Mouse (Mus musculus): Measurements from ENCODE around the gene Napsa. TPM values are rescaled to one million over a fixed set of nuclear protein-coding genes. Genes with fewer than 3 reads are reported as not detected.

Napsa gene
- total RNA-seq (2021) = under 1 TPM in 1 of 2 experiments, not detected in 1; 0.37 TPM
- long read RNA-seq, experiment 1, partial matches to known transcripts = 0 of 2 reads
- long read RNA-seq, experiment 1, other reads (novel, unspliced or antisense) = 2 of 2 reads
- long read RNA-seq, experiment 2 = 0 reads

GRCm38 (mm10) chr7:44572213-44572701 lies at the start of gene Napsa:
Gene Napsa, plus strand, starts transcription at chr7:44572380.
- no peak for DNase-seq (ENCODE audit: low spot score in 2 of 2)

GRCm38 (mm10) chr7:44523056-44523455 lies 49.1 kb upstream of the Napsa start:
- no peak for DNase-seq (ENCODE audit: low spot score in 2 of 2)

GRCm38 (mm10) chr7:44524502-44524901 lies 47.7 kb upstream of the Napsa start, which contains the start of gene Mybpc2:
Gene Mybpc2, minus strand, starts transcription at chr7:44524656.
- no peak for DNase-seq (ENCODE audit: low spot score in 2 of 2)

- DNase-seq (ENCODE audit: low spot score in 2 of 2) = peak in 1 of 2 experiments; percentile 31
These were observed 46.9 kb upstream of the Napsa start for GRCm38 (mm10) chr7:44525126-44525832.

- DNase-seq (ENCODE audit: low spot score in 2 of 2) = no peak
These were observed 45.6 kb upstream of the Napsa start for GRCm38 (mm10) chr7:44526414-44527154.

DNA sequence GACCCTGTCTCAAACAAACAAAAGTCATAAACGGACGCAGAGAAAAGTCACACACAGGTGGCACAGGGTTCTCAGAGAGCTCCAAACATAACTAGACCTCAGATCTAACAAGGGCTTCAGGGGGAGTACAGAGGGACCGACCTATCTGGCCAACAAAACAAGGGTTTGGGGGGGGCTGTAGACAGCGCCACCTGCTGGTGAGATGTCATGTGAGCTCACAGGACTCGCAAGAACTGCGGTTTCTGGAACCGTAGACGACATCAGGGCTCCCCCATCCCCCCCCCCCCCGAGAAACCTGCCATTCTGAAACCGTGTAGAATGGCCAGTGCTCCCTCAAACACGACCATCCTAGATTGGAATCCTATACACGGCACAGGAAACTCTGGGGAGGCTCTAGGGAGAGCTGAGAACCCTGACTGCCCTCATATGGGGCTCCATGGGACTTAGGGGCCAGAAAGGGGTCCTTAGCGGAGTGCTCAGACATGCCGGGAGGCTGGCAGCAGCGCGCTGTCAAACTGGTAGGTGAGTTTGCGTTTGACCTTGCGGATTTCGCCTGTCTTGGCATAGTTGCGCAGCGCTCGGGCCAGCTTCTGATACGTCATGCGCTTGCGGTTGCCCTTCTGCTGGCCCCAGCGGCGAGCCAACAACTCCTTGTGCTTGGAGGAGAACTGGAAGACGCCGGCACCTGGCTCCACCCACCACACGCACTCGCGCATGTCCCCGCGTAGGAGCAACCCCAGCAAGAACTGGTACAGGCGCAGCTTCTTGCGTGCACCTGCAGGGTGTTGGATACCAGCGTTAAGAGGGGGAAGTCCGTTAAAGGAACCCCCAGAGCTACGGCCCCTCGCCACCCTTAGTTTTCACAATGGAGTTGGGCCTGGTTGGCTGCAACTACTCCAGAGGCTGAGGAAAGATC lies 44.4 kb upstream of the Napsa start:
- DNase-seq (ENCODE audit: low spot score in 2 of 2) = peak; percentile 79 to 82

GRCm38 (mm10) chr7:44529518-44529917 lies 42.7 kb upstream of the Napsa start:
- DNase-seq (ENCODE audit: low spot score in 2 of 2) = no peak

DNA sequence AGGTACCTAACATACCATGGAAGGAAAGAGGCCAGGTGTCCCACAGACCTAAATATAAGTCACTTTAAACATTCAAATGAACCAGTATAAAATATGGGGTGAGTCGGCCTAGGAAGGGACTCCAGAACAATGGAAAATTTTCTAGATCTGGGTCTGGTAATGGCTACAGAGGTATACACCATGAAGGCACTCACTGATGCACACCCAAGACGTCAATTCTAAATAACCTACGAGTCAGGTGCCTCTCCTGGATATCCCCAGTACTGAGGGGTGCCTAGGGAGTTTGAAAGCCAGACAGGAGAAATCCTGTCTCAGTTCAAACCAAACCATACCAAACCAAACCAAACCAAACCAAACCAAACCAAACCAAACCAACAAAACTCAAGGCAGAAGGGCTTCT lies 41.7 kb upstream of the Napsa start:
- no peak for DNase-seq (ENCODE audit: low spot score in 2 of 2)

GRCm38 (mm10) chr7:44531207-44531606 lies 41.0 kb upstream of the Napsa start:
- DNase-seq (ENCODE audit: low spot score in 2 of 2) = no peak

- no peak for DNase-seq (ENCODE audit: low spot score in 2 of 2)
These were observed 40.0 kb upstream of the Napsa start, which contains the start of gene Spib for GRCm38 (mm10) chr7:44531946-44532732. Gene Spib, minus strand, starts transcription at chr7:44532071.

DNA sequence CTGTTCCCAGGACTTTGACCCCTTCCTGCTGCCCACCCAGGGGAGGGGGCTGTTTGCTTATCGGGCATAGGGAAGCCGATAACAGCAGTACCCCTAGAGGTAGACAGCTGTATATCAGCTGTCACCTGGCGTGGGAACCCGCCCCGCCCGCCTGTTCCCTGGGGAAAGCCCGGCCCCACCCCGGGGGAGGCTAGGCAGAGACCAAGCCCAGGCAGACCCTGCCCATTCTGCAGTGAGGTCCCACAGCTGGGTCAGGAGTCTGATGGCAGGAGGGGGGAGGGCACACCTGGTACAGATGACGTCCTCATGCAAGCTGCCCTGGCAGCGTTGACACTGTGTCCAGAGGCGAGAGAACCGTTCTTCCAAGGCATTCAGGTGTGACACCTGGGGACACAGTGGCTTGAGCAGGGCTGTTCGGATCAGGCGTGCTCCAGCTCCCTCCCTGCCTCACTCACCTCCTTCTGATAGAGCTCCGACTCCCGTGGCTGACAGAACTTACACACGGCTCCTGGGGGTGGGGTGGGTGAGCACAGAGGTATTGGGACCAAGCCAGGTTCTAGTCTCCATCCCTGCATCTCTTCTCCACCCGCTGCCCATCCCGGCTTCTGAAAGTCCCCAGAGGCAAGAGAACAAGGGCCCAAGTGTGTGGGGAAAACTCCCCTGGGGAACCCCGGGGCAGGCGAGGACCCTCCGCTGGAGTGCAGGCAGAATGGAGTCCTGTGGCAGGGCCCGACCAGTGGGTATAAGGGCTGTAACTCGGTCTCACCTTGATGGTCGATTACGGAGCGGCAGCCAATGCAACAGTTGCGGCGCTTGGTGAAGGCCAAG lies 39.0 kb upstream of the Napsa start:
- no peak for DNase-seq (ENCODE audit: low spot score in 2 of 2)

GRCm38 (mm10) chr7:44533746-44534045 lies 38.5 kb upstream of the Napsa start:
- no peak for DNase-seq (ENCODE audit: low spot score in 2 of 2)

DNA sequence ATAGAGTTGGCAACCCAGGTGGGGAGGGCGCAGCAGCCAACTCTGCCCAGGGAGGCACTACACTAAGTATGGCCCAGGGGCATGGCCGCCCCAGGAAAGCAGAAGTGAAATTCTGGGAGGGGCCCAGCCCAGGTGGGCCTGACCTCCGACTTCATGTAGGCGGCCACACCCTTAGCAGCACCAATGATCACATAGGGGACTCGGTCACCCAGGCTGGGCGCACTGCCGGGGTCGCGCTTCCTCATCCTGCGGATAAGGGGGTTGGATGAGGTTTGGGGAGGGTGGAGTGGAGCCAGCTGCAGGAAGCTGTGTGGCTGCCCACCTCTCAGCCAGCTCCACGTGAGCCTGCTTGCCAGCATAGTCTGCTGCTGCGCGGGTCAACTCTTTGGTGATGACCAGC lies 37.9 kb upstream of the Napsa start:
- no peak for DNase-seq (ENCODE audit: low spot score in 2 of 2)

GRCm38 (mm10) chr7:44534656-44535441 lies 37.3 kb upstream of the Napsa start:
- no peak for DNase-seq (ENCODE audit: low spot score in 2 of 2)

DNA sequence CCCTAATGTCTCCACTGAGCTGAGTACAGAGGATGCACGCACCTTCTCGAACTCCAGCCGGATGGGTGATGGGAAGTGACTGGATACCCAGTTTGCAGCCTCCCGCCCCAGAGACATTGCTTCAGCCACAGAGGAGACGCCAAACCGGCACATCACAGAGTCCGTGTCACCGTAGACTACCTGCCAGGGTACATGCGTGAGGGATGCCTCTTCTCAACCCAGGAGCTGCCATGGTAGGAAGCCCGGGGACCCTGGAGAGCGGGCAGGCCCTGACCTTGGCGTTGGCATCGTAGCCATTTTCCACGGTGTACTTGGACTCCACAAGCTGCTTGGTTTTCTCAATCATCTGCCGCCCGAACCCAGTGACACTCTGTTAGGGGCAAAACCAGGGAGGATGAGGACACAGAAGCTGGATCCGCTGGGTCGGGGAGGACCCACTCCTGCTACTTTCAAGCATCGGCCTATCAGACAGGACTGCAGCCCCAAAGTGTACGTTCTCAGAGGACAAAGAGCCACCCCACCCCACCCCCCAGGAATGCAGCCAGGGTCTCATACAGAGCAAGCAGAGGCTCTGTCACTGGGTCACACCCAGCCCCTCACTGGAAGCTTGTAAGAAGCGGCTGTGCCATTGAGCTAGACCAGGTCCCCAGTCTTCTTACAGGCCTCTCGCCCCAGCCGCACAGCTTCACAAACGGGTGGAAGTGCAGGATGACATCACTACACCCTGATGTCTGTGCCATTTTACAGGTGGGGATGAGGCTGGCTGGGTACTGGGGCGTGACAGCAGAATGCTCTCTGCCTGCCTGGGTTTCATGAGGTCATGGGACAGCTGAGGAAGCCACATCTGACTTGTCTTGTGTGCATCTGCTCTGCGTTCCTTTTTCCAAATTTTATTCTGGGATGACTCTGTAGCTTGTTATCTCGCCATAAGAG lies 36.3 kb upstream of the Napsa start:
- no peak for DNase-seq (ENCODE audit: low spot score in 2 of 2)

- peak; percentile 55 to 68 for DNase-seq (ENCODE audit: low spot score in 2 of 2)
These were observed 35.6 kb upstream of the Napsa start for GRCm38 (mm10) chr7:44536590-44536968.

DNA sequence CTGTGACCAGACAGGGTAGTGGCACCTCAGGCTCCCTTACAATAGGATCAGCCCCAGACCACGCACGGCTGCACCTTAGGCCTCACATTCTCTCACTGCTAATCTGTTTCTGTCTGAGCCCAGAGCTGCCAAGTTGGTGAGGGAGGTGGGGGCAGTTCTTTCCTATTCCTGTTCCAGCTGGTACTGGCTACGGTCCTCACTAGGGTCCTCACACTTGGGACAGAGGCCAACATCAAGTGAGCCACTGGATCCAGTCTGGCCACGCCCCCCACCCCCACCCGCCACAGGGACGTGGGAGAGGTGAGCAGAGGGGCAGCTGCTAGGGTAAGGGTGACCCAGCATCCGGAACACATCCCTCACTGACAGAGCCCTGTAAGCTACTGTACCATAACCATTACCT lies 35.2 kb upstream of the Napsa start:
- no peak for DNase-seq (ENCODE audit: low spot score in 2 of 2)

DNA sequence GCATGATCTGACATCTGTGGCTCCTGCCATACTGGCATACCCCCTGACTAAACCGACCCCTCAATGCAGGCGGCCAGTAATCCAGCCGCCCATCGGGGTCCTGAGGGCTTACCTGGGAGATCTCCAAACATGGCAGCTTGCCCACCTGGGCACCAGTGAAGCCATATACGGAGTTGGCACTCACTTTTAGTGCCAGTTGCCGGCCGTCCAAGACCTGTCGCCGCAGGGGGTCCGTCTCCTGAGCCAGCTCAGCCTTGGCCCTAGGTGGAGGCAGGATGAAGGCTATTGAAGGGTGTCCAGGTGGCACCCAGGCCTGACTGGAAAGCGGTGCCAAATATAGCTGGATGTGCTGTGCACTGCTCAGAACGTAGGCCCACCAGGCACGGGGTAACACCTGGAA lies 34.7 kb upstream of the Napsa start:
- no peak for DNase-seq (ENCODE audit: low spot score in 2 of 2)

All from left cerebral cortex, adult 18-20 months (tissue).